Mouse (Mus musculus): ENCODE measurements around the gene Sema5b.

DNA sequence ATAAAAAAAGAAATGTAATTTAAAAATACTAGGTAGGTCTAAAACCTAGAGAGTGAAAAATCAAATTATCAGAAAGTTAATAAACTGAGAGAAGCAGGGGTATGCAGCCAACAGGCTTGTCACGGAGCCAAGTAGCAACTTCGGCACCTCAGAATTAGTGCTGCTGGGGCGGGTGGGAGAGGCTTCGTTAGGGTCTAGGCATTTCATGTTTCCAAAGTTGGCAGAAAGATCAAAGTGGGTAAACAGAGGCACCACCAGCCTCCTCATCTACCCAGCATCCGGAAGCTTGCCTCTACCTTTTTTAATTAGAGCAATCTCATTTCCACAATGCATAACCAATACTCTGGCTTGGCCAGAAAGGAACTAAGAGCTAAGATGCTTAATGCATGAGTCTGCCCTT, 113.0 kb downstream of the Sema5b start:
- no peak for TF ChIP-seq POLR2A (IDR thresholded peaks at IDR 0.05; ENCODE audit: insufficient read depth, low read depth, low read length)
- TF ChIP-seq CTCF (IDR thresholded peaks at IDR 0.05; ENCODE audit: insufficient read depth, low read depth, low read length): no peak
